Mouse (Mus musculus) MEL (cell line): Measurements from ENCODE around the gene Foxn3. TPM values are rescaled to one million over a fixed set of nuclear protein-coding genes. Genes with fewer than 3 reads are reported as not detected.

Source experiments
- DNase-seq: peaks from one replicate; pipeline ENCODE4 v3.0.0; 2011; ENCODE audit warnings: low read depth, low spot score
- H3K27ac ChIP-seq: 2 replicates; pipeline ENCODE4 v1.5.1; 2012; ENCODE audit warnings: low read depth, mild to moderate bottlenecking, control low read depth, low read length, moderate library complexity; ENCODE audit not compliant: control insufficient read depth
- H3K27me3 ChIP-seq, 2 experiments: fragments of 150-350 bp in 1 of 2; sonication (generic) in 1 of 2; 2 replicates each; pipeline ENCODE4 v1.6.1; 2012; ENCODE audit warnings: low read length in 2 of 2, mild to moderate bottlenecking in 2 of 2, improper control_type of control experiment in 1 of 2, moderate library complexity in 1 of 2; ENCODE audit not compliant: insufficient read depth in 2 of 2, control insufficient read depth in 1 of 2
- H3K36me3 ChIP-seq, 2 experiments: 2 replicates each; pipeline ENCODE4 v1.6.1; 2012 to 2014; ENCODE audit warnings: low read length in 2 of 2, improper control_type of control experiment in 1 of 2, inconsistent platforms in 1 of 2, mild to moderate bottlenecking in 1 of 2; ENCODE audit not compliant: insufficient read depth in 2 of 2, control insufficient read depth in 1 of 2
- H3K4me1 ChIP-seq, 2 experiments: fragments of 150-350 bp in 1 of 2; sonication (generic) in 1 of 2; 2 replicates each; pipeline ENCODE4 v1.6.1; 2012; ENCODE audit warnings: low read length in 2 of 2, improper control_type of control experiment in 1 of 2, mild to moderate bottlenecking in 1 of 2; ENCODE audit not compliant: insufficient read depth in 2 of 2, control insufficient read depth in 1 of 2
- H3K4me3 ChIP-seq, 2 experiments: fragments of 150-350 bp in 1 of 2; sonication (generic) in 1 of 2; 2 replicates each; pipeline ENCODE4 v1.5.1; 2012; ENCODE audit warnings: low read depth in 2 of 2, low read length in 2 of 2, mild to moderate bottlenecking in 2 of 2, moderate library complexity in 2 of 2, control low read depth in 1 of 2, improper control_type of control experiment in 1 of 2; ENCODE audit not compliant: control insufficient read depth in 1 of 2, insufficient read depth in 1 of 2
- H3K79me2 ChIP-seq: 2 replicates; pipeline ENCODE4 v1.6.1; 2012; ENCODE audit warnings: mild to moderate bottlenecking, low read length, moderate library complexity; ENCODE audit not compliant: control insufficient read depth, poor library complexity, insufficient read depth
- H3K9ac ChIP-seq: 2 replicates; pipeline ENCODE4 v1.6.1; 2012; ENCODE audit warnings: low read depth, mild to moderate bottlenecking, control low read depth, low read length, moderate library complexity; ENCODE audit not compliant: control insufficient read depth, poor library complexity, severe bottlenecking
- H3K9me3 ChIP-seq: fragments of 150-350 bp; sonication (generic); replicated peaks from 2 replicates; pipeline ENCODE4 v1.6.1; 2012; ENCODE audit warnings: mild to moderate bottlenecking, low read length, improper control_type of control experiment, moderate library complexity; ENCODE audit not compliant: insufficient read depth
- BHLHE40 ChIP-seq: IDR thresholded peaks from 2 replicates; pipeline ENCODE4 v1.6.1; 2012; ENCODE audit warnings: low read depth, mild to moderate bottlenecking, inconsistent platforms, low read length, improper control_type of control experiment, borderline replicate concordance
- CHD1 ChIP-seq: IDR thresholded peaks from 2 replicates; pipeline ENCODE4 v1.6.1; 2012; ENCODE audit warnings: low read depth, mild to moderate bottlenecking, inconsistent platforms, low read length, improper control_type of control experiment
- CHD2 ChIP-seq: IDR thresholded peaks from 2 replicates; pipeline ENCODE4 v1.6.1; 2011; ENCODE audit warnings: low read length, improper control_type of control experiment
- E2F4 ChIP-seq: IDR thresholded peaks from 2 replicates; pipeline ENCODE4 v1.6.1; 2011; ENCODE audit warnings: low read depth, low read length, improper control_type of control experiment, borderline replicate concordance
- EP300 ChIP-seq, 2 experiments: IDR thresholded peaks; 2 replicates each; pipeline ENCODE4 v1.6.1; 2011; ENCODE audit warnings: improper control_type of control experiment in 2 of 2, low read length in 2 of 2, low read depth in 1 of 2, mild to moderate bottlenecking in 1 of 2
- GATA1 ChIP-seq: IDR thresholded peaks from 2 replicates; pipeline ENCODE4 v1.6.1; 2011; ENCODE audit warnings: low read depth, low read length, improper control_type of control experiment
- JUND ChIP-seq: IDR thresholded peaks from 2 replicates; pipeline ENCODE4 v1.6.1; 2011; ENCODE audit warnings: low read depth, mild to moderate bottlenecking, improper control_type of control experiment, low read length
- MAFK ChIP-seq: IDR thresholded peaks from 2 replicates; pipeline ENCODE4 v1.6.1; 2011; ENCODE audit warnings: low read depth, mild to moderate bottlenecking, low read length, improper control_type of control experiment, borderline replicate concordance
- MEF2A ChIP-seq: IDR thresholded peaks from 2 replicates; pipeline ENCODE4 v1.6.1; 2014; ENCODE audit warnings: low read depth, mild to moderate bottlenecking, inconsistent platforms, low read length, improper control_type of control experiment; ENCODE audit not compliant: poor library complexity, insufficient replicate concordance, severe bottlenecking; ENCODE audit errors: extremely low read depth
- MYC ChIP-seq: IDR thresholded peaks from 2 replicates; pipeline ENCODE4 v1.6.1; 2011; ENCODE audit warnings: low read depth, mild to moderate bottlenecking, low read length, improper control_type of control experiment, moderate library complexity
- NELFE ChIP-seq: IDR thresholded peaks from 2 replicates; pipeline ENCODE4 v1.6.1; 2011; ENCODE audit warnings: low read depth, low read length, improper control_type of control experiment
- NRF1 ChIP-seq: IDR thresholded peaks from 2 replicates; pipeline ENCODE4 v1.6.1; 2014; ENCODE audit warnings: low read depth, mild to moderate bottlenecking, inconsistent platforms, low read length, improper control_type of control experiment, moderate library complexity; ENCODE audit not compliant: poor library complexity, insufficient read depth, severe bottlenecking
- POLR2AphosphoS2 ChIP-seq: IDR thresholded peaks from 2 replicates; pipeline ENCODE4 v1.6.1; 2011; ENCODE audit warnings: low read length, improper control_type of control experiment
- RCOR1 ChIP-seq: IDR thresholded peaks from 2 replicates; pipeline ENCODE4 v1.6.1; 2012; ENCODE audit warnings: low read depth, mild to moderate bottlenecking, inconsistent platforms, low read length, improper control_type of control experiment
- TAL1 ChIP-seq: IDR thresholded peaks from 2 replicates; pipeline ENCODE4 v1.6.1; 2012; ENCODE audit warnings: mild to moderate bottlenecking, inconsistent platforms, low read length, moderate library complexity, mixed read lengths
- TCF12 ChIP-seq: IDR thresholded peaks from 2 replicates; pipeline ENCODE4 v1.6.1; 2014; ENCODE audit warnings: low read depth, mild to moderate bottlenecking, inconsistent platforms, low read length, improper control_type of control experiment, moderate library complexity
- USF2 ChIP-seq, 2 experiments: IDR thresholded peaks; 2 replicates each; pipeline ENCODE4 v1.6.1; 2011 to 2012; ENCODE audit warnings: improper control_type of control experiment in 2 of 2, low read length in 2 of 2, borderline replicate concordance in 1 of 2, inconsistent platforms in 1 of 2, low read depth in 1 of 2, mild to moderate bottlenecking in 1 of 2; ENCODE audit not compliant: insufficient read depth in 1 of 2
- ZKSCAN1 ChIP-seq: IDR thresholded peaks from 2 replicates; pipeline ENCODE4 v1.6.1; 2012; ENCODE audit warnings: low read depth, mild to moderate bottlenecking, inconsistent platforms, low read length, improper control_type of control experiment, moderate library complexity
- polyA plus RNA-seq, 2 experiments: library from polyadenylated mRNA; stranded (reverse) in 1 of 2; unstranded in 1 of 2; fragments of >175 nt in 1 of 2; fragments of >200 nt in 1 of 2; gene quantifications; 2 replicates each; pipeline versions ENCODE4 v1.2.1 to v1.2.4; 2012; ENCODE audit warnings: low replicate concordance in 2 of 2, low read depth in 1 of 2; ENCODE audit not compliant: insufficient read length in 2 of 2, insufficient read depth in 1 of 2, missing spikeins in 1 of 2
- total RNA-seq: library from RNA; depleted of rRNA; stranded (reverse); fragments of 300-350 nt; gene quantifications from 2 replicates; pipeline ENCODE4 v1.2.3, GENCODE M21; 2012

Foxn3 gene
- total and polyA plus RNA-seq, 3 experiments = 15.5 to 22.8 TPM; not detected in 1

DNA sequence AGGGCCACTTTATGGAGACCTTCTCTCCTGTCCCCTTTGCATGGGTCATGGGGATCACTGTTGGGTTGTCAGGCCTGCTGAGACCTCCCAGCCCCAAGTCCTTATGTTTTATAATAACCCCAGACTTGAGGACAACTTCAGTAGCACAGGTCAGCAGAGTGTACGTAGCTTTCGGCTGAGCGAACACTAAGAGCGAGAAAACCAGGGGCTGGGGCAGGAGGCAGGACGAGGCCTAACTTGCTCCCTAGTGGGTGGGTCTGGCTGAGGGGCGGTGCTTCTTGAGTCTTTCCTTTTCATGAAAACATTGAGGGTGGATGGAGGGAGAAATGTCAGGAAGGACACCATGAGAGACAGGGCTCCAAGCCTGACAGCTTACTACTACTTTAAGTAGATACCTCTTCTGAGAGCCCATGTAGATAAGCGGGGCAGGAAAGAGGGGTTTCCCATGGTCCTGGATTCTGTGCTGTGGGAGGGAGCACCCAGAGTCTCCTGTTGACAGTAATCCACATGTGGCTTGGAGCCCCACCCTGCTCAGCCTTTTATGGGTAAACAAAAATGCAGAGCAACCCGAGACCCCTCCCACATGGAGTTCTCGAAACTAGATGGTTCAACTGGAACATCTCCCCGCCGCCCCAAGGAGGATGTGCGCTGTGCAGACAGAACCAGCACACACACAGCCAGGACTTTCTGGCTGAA is 364.8 kb downstream of the Foxn3 start:
- TF ChIP-seq MYC = no peak
- no peak for TF ChIP-seq CHD2
- no peak for TF ChIP-seq POLR2AphosphoS2
- TF ChIP-seq NELFE = no peak
- TF ChIP-seq MAFK = no peak
- no peak for TF ChIP-seq JUND
- Histone ChIP-seq H3K4me1 (no peaks in the 10 kb centered on the region), H3K79me2 (no peaks in the 10 kb centered on the region), H3K4me3 (no peak overlapping the region), H3K9me3 (no peaks in the 10 kb centered on the region), H3K36me3 (no peaks in the 10 kb centered on the region; a peak in 1 of 4 replicates), H3K27ac (no peak overlapping the region), H3K27me3 (no peaks in the 10 kb centered on the region), H3K9ac (no peak overlapping the region)
- no peak for DNase-seq

GRCm38 (mm10) chr12:99197031-99197430 is 366.4 kb downstream of the Foxn3 start:
- Histone ChIP-seq H3K4me3 (no peak overlapping the region), H3K27ac (no peak overlapping the region), H3K9me3 (no peaks in the 10 kb centered on the region), H3K9ac (no peak overlapping the region), H3K79me2 (no peaks in the 10 kb centered on the region), H3K27me3 (no peaks in the 10 kb centered on the region), H3K4me1 (no peaks in the 10 kb centered on the region), H3K36me3 (no peaks in the 10 kb centered on the region; a peak in 1 of 4 replicates)
- no peak for DNase-seq
- TF ChIP-seq JUND (no peak), CHD1 (no peak), MEF2A (no peak), RCOR1 (no peak), NRF1 (no peak), GATA1 (no peak), E2F4 (no peak), USF2 (IDR thresholded peaks at IDR 0.05; ENCODE audit: borderline replicate concordance in 1 of 2, insufficient read depth in 1 of 2, low read depth in 1 of 2, low read length in 2 of 2) (no peak), TCF12 (no peak), ZKSCAN1 (no peak), BHLHE40 (no peak), TAL1 (no peak), CHD2 (no peak), EP300 (IDR thresholded peaks at IDR 0.05; ENCODE audit: low read depth in 1 of 2, low read length in 2 of 2) (no peak)
